Mouse (Mus musculus): ENCODE measurements around the gene Cadps2. TPM values are rescaled to one million over a fixed set of nuclear protein-coding genes. Genes with fewer than 3 reads are reported as not detected.

The Cadps2 gene
- total and polyA plus RNA-seq, 3 experiments: 0.87 TPM; not detected in 2

GRCm38 (mm10) chr6:23314945-23315344 lies 524.3 kb downstream of the Cadps2 start:
- H3K4me1 ChIP-seq (ENCODE audit: insufficient read depth, low read depth, low read length): no peaks in the 10 kb centered on the region
- ATAC-seq (ENCODE audit: extremely low read depth, insufficient number of reproducible peaks, low FRiP score, poor library complexity, severe bottlenecking) (no peak), DNase-seq (ENCODE audit: low spot score) (no peak)
- TF ChIP-seq CTCF (IDR thresholded peaks at IDR 0.05; ENCODE audit: low read depth, low read length): no peak
- no peak for TF ChIP-seq GATA1 (IDR thresholded peaks at IDR 0.05; ENCODE audit: borderline replicate concordance, low read length)
- no peak for TF ChIP-seq TAL1 (conservative IDR thresholded peaks at IDR 0.05; ENCODE audit: low read depth, low read length)
- TF ChIP-seq POLR2AphosphoS5 (IDR thresholded peaks at IDR 0.05; ENCODE audit: insufficient replicate concordance, low read depth, low read length): no peak
- TF ChIP-seq GATA2 (IDR thresholded peaks at IDR 0.05; ENCODE audit: borderline replicate concordance, low read depth, low read length): no peak
- H3K9me3 ChIP-seq (replicated peaks): no peaks in the 10 kb centered on the region
- H3K27me3 ChIP-seq (ENCODE audit: insufficient read depth, low read length): no peaks in the 10 kb centered on the region
- no peak overlapping the region for H3K4me3 ChIP-seq (ENCODE audit: low read depth, low read length)
- no peaks in the 10 kb centered on the region for H3K36me3 ChIP-seq (replicated peaks)

GRCm38 (mm10) chr6:23314291-23314690 lies 524.9 kb downstream of the Cadps2 start:
- ATAC-seq (ENCODE audit: extremely low read depth, insufficient number of reproducible peaks, low FRiP score, poor library complexity, severe bottlenecking): no peak

GRCm38 (mm10) chr6:23306046-23306445 lies 533.2 kb downstream of the Cadps2 start:
- H3K4me1 ChIP-seq (ENCODE audit: insufficient read depth, low read depth, low read length): no peaks in the 10 kb centered on the region
- no peaks in the 10 kb centered on the region for H3K36me3 ChIP-seq (replicated peaks)
- no peaks in the 10 kb centered on the region for H3K27me3 ChIP-seq (ENCODE audit: insufficient read depth, low read length)
- 0 out of 2 replicates have a peak, but pooled peaks cover 3% of the 10 kb centered on the region for H3K9me3 ChIP-seq (replicated peaks)
- ATAC-seq (ENCODE audit: extremely low read depth, insufficient number of reproducible peaks, low FRiP score, poor library complexity, severe bottlenecking) (no peak), DNase-seq (ENCODE audit: low spot score) (no peak)
- no peak for TF ChIP-seq GATA1 (IDR thresholded peaks at IDR 0.05; ENCODE audit: borderline replicate concordance, low read length)
- no peak for TF ChIP-seq GATA2 (IDR thresholded peaks at IDR 0.05; ENCODE audit: borderline replicate concordance, low read depth, low read length)
- no peak for TF ChIP-seq TAL1 (conservative IDR thresholded peaks at IDR 0.05; ENCODE audit: low read depth, low read length)
- TF ChIP-seq CTCF (IDR thresholded peaks at IDR 0.05; ENCODE audit: low read depth, low read length): no peak
- TF ChIP-seq POLR2AphosphoS5 (IDR thresholded peaks at IDR 0.05; ENCODE audit: insufficient replicate concordance, low read depth, low read length): no peak
- H3K4me3 ChIP-seq (ENCODE audit: low read depth, low read length): no peak overlapping the region

More at GRCm38 (mm10) chr6:23314291-23314690, 524.9 kb downstream of the Cadps2 start:
- Histone ChIP-seq H3K4me1 (ENCODE audit: insufficient read depth, low read depth, low read length) (no peaks in the 10 kb centered on the region), H3K9me3 (replicated peaks) (no peaks in the 10 kb centered on the region), H3K27me3 (ENCODE audit: insufficient read depth, low read length) (no peaks in the 10 kb centered on the region), H3K36me3 (replicated peaks) (no peaks in the 10 kb centered on the region), H3K4me3 (ENCODE audit: low read depth, low read length) (no peak overlapping the region)
- DNase-seq (ENCODE audit: low spot score): no peak
- TF ChIP-seq TAL1 (conservative IDR thresholded peaks at IDR 0.05; ENCODE audit: low read depth, low read length): no peak
- TF ChIP-seq GATA2 (IDR thresholded peaks at IDR 0.05; ENCODE audit: borderline replicate concordance, low read depth, low read length): no peak
- no peak for TF ChIP-seq POLR2AphosphoS5 (IDR thresholded peaks at IDR 0.05; ENCODE audit: insufficient replicate concordance, low read depth, low read length)
- no peak for TF ChIP-seq CTCF (IDR thresholded peaks at IDR 0.05; ENCODE audit: low read depth, low read length)
- TF ChIP-seq GATA1 (IDR thresholded peaks at IDR 0.05; ENCODE audit: borderline replicate concordance, low read length): no peak

- no peak for ATAC-seq (ENCODE audit: extremely low read depth, insufficient number of reproducible peaks, low FRiP score, poor library complexity, severe bottlenecking)
- no peak for TF ChIP-seq GATA2 (IDR thresholded peaks at IDR 0.05; ENCODE audit: borderline replicate concordance, low read depth, low read length)
- H3K36me3 ChIP-seq (replicated peaks): no peaks in the 10 kb centered on the region
- no peaks in the 10 kb centered on the region for H3K4me1 ChIP-seq (ENCODE audit: insufficient read depth, low read depth, low read length)
- no peak for DNase-seq (ENCODE audit: low spot score)
- H3K9me3 ChIP-seq (replicated peaks): no peaks in the 10 kb centered on the region
- no peaks in the 10 kb centered on the region for H3K27me3 ChIP-seq (ENCODE audit: insufficient read depth, low read length)
- no peak overlapping the region for H3K4me3 ChIP-seq (ENCODE audit: low read depth, low read length)
Measured at GRCm38 (mm10) chr6:23298596-23298995, 540.6 kb downstream of the Cadps2 start.

GRCm38 (mm10) chr6:23294685-23295084 lies 544.5 kb downstream of the Cadps2 start:
- ATAC-seq (ENCODE audit: extremely low read depth, insufficient number of reproducible peaks, low FRiP score, poor library complexity, severe bottlenecking) (no peak), DNase-seq (ENCODE audit: low spot score) (no peak)
- no peaks in the 10 kb centered on the region for H3K36me3 ChIP-seq (replicated peaks)

GRCm38 (mm10) chr6:23288752-23289151 lies 550.5 kb downstream of the Cadps2 start:
- TF ChIP-seq TAL1 (conservative IDR thresholded peaks at IDR 0.05; ENCODE audit: low read depth, low read length) (no peak), CTCF (IDR thresholded peaks at IDR 0.05; ENCODE audit: low read depth, low read length) (no peak), POLR2AphosphoS5 (IDR thresholded peaks at IDR 0.05; ENCODE audit: insufficient replicate concordance, low read depth, low read length) (no peak)
- H3K4me1 ChIP-seq (ENCODE audit: insufficient read depth, low read depth, low read length): no peaks in the 10 kb centered on the region

More at GRCm38 (mm10) chr6:23294685-23295084, 544.5 kb downstream of the Cadps2 start:
- Histone ChIP-seq H3K27me3 (ENCODE audit: insufficient read depth, low read length) (no peaks in the 10 kb centered on the region), H3K4me1 (ENCODE audit: insufficient read depth, low read depth, low read length) (no peaks in the 10 kb centered on the region), H3K4me3 (ENCODE audit: low read depth, low read length) (no peak overlapping the region), H3K9me3 (replicated peaks) (0 out of 2 replicates have a peak, but pooled peaks cover 2% of the 10 kb centered on the region)
- no peak for TF ChIP-seq CTCF (IDR thresholded peaks at IDR 0.05; ENCODE audit: low read depth, low read length)
- TF ChIP-seq POLR2AphosphoS5 (IDR thresholded peaks at IDR 0.05; ENCODE audit: insufficient replicate concordance, low read depth, low read length): no peak
- TF ChIP-seq GATA1 (IDR thresholded peaks at IDR 0.05; ENCODE audit: borderline replicate concordance, low read length): no peak
- TF ChIP-seq TAL1 (conservative IDR thresholded peaks at IDR 0.05; ENCODE audit: low read depth, low read length): no peak
- TF ChIP-seq GATA2 (IDR thresholded peaks at IDR 0.05; ENCODE audit: borderline replicate concordance, low read depth, low read length): no peak

GRCm38 (mm10) chr6:23281514-23281820 lies 557.8 kb downstream of the Cadps2 start:
- H3K4me1 ChIP-seq (ENCODE audit: insufficient read depth, low read depth, low read length): no peaks in the 10 kb centered on the region
- TF ChIP-seq POLR2AphosphoS5 (IDR thresholded peaks at IDR 0.05; ENCODE audit: insufficient replicate concordance, low read depth, low read length) (no peak), GATA2 (IDR thresholded peaks at IDR 0.05; ENCODE audit: borderline replicate concordance, low read depth, low read length) (no peak), GATA1 (IDR thresholded peaks at IDR 0.05; ENCODE audit: borderline replicate concordance, low read length) (no peak)
- no peaks in the 10 kb centered on the region for H3K27me3 ChIP-seq (ENCODE audit: insufficient read depth, low read length)
- ATAC-seq (ENCODE audit: extremely low read depth, insufficient number of reproducible peaks, low FRiP score, poor library complexity, severe bottlenecking) (no peak), DNase-seq (ENCODE audit: low spot score) (no peak)
- no peak overlapping the region for H3K4me3 ChIP-seq (ENCODE audit: low read depth, low read length)
- H3K9me3 ChIP-seq (replicated peaks): no peaks in the 10 kb centered on the region
- no peaks in the 10 kb centered on the region for H3K36me3 ChIP-seq (replicated peaks)

More at GRCm38 (mm10) chr6:23288752-23289151, 550.5 kb downstream of the Cadps2 start:
- ATAC-seq (ENCODE audit: extremely low read depth, insufficient number of reproducible peaks, low FRiP score, poor library complexity, severe bottlenecking) (no peak), DNase-seq (ENCODE audit: low spot score) (no peak)
- Histone ChIP-seq H3K4me3 (ENCODE audit: low read depth, low read length) (no peak overlapping the region), H3K9me3 (replicated peaks) (0 out of 2 replicates have a peak, but pooled peaks cover 2% of the 10 kb centered on the region), H3K36me3 (replicated peaks) (no peaks in the 10 kb centered on the region), H3K27me3 (ENCODE audit: insufficient read depth, low read length) (no peaks in the 10 kb centered on the region)
